Mouse (Mus musculus): Measurements from ENCODE around the gene Uba6.

DNA sequence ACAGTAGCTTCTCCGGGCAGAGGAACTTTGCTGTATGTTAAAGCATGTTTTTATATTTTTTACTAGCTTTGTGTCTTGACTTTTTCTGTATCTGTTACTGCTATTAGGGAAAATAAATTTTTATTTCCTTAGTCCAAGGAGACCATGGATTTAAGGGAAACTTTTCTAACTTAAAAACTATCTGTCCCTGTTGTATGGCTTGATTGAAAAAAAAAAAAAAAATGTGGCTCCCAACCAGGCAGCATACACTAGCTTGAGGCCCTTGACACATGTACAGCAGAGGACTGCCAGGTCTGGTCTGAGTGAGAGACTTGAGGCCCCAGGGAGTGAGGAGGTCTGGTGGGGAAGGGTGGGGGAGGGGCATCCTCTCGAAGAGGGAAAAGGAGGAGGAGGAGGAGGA, 1.2 kb upstream of the Uba6 start:
- TF ChIP-seq CTCF (IDR thresholded peaks at IDR 0.05; ENCODE audit: low read depth, low read length) (no peak), POLR2A (IDR thresholded peaks at IDR 0.05; ENCODE audit: extremely low read depth, insufficient read depth, low read length) (no peak)

All from liver, adult 2 months (tissue).